Mouse (Mus musculus): ENCODE measurements around the gene Vps11.
"Not testable (repeated sequence)": the region's sequence is repeated elsewhere in the genome, so short reads cannot be mapped to it uniquely, and the experiment has no call there.

Gene Vps11

GRCm38 (mm10) chr9:44335331-44336092 lies 26.0 kb downstream of the Vps11 start:
- no peak for DNase-seq (ENCODE audit: low read depth, low spot score)

- peak; percentile 99 for DNase-seq (ENCODE audit: low read depth, low spot score)
Measured at GRCm38 (mm10) chr9:44334396-44335330, 26.8 kb downstream of the Vps11 start, which contains the start of gene H2afx. Gene H2afx, plus strand, starts transcription at chr9:44334694.

- DNase-seq (ENCODE audit: low read depth, low spot score) = no peak
Measured at GRCm38 (mm10) chr9:44332918-44333638, 28.4 kb downstream of the Vps11 start.

GRCm38 (mm10) chr9:44330736-44331135 lies 30.7 kb downstream of the Vps11 start:
- DNase-seq (ENCODE audit: low read depth, low spot score) = no peak

GRCm38 (mm10) chr9:44327926-44328325 lies 33.5 kb downstream of the Vps11 start:
- no peak for DNase-seq (ENCODE audit: low read depth, low spot score)

- no peak for DNase-seq (ENCODE audit: low read depth, low spot score)
Measured at GRCm38 (mm10) chr9:44327064-44327711, 34.3 kb downstream of the Vps11 start.

- peak; percentile 83 for DNase-seq (ENCODE audit: low read depth, low spot score)
Measured at GRCm38 (mm10) chr9:44326371-44327063, 35.0 kb downstream of the Vps11 start.

- no peak for DNase-seq (ENCODE audit: low read depth, low spot score)
Measured at GRCm38 (mm10) chr9:44325768-44326370, 35.6 kb downstream of the Vps11 start, which contains the start of gene Dpagt1. Gene Dpagt1, plus strand, starts transcription at chr9:44326019.

GRCm38 (mm10) chr9:44325032-44325767 lies 36.3 kb downstream of the Vps11 start:
- DNase-seq (ENCODE audit: low read depth, low spot score) = not testable (repeated sequence)

GRCm38 (mm10) chr9:44324147-44324546 lies 37.3 kb downstream of the Vps11 start:
- DNase-seq (ENCODE audit: low read depth, low spot score) = no peak

- DNase-seq (ENCODE audit: low read depth, low spot score) = not testable (repeated sequence)
Measured at GRCm38 (mm10) chr9:44323656-44324055, 37.8 kb downstream of the Vps11 start.

GRCm38 (mm10) chr9:44320799-44321133 lies 40.7 kb downstream of the Vps11 start:
- no peak for DNase-seq (ENCODE audit: low read depth, low spot score)

- DNase-seq (ENCODE audit: low read depth, low spot score) = peak; percentile 97
Measured at GRCm38 (mm10) chr9:44319887-44320798, 41.3 kb downstream of the Vps11 start, which contains the start of gene C2cd2l. Gene C2cd2l, minus strand, starts transcription at chr9:44320285.

GRCm38 (mm10) chr9:44319105-44319886 lies 42.2 kb downstream of the Vps11 start:
- DNase-seq (ENCODE audit: low read depth, low spot score) = no peak

- no peak for DNase-seq (ENCODE audit: low read depth, low spot score)
Measured at GRCm38 (mm10) chr9:44318826-44319095, 42.7 kb downstream of the Vps11 start.

- DNase-seq (ENCODE audit: low read depth, low spot score) = no peak
Measured at GRCm38 (mm10) chr9:44318076-44318825, 43.2 kb downstream of the Vps11 start.

- DNase-seq (ENCODE audit: low read depth, low spot score) = no peak
Measured at GRCm38 (mm10) chr9:44317452-44317851, 44.0 kb downstream of the Vps11 start.
